Mouse (Mus musculus) hindbrain, embryonic 14.5 days (tissue): ENCODE measurements around the gene Sidt2. TPM values are rescaled to one million over a fixed set of nuclear protein-coding genes. Genes with fewer than 3 reads are reported as not detected.

Source experiments
- ATAC-seq: fragments of 200-750 bp; cut with Nextera tagmentation; 2 replicates; pipeline ENCODE4 v1.8.0; 2017; ENCODE audit warnings: moderate number of reproducible peaks, mild to moderate bottlenecking, moderate TSS enrichment, moderate library complexity; ENCODE audit not compliant: low FRiP score
- DNase-seq: peaks from one replicate; pipeline ENCODE4 v3.0.0-alpha.2; 2015; ENCODE audit warnings: low spot score
- H3K27ac ChIP-seq: fragments of 300-500 bp; sonication (generic); 2 replicates; pipeline ENCODE4 v1.5.1; 2014; ENCODE audit warnings: mild to moderate bottlenecking, moderate library complexity
- H3K27me3 ChIP-seq: fragments of 300-500 bp; sonication (generic); 2 replicates; pipeline ENCODE4 v1.6.1; 2014; ENCODE audit warnings: mild to moderate bottlenecking, low read length, mixed read lengths; ENCODE audit not compliant: control insufficient read depth, insufficient read depth
- H3K36me3 ChIP-seq: fragments of 300-500 bp; sonication (generic); replicated peaks from 2 replicates; pipeline ENCODE4 v1.6.1; 2014; ENCODE audit not compliant: control insufficient read depth, insufficient read depth
- H3K4me1 ChIP-seq: fragments of 300-500 bp; sonication (generic); replicated peaks from 2 replicates; pipeline ENCODE4 v1.6.1; 2014; ENCODE audit warnings: antibody characterized with exemption, low read length, mixed read lengths; ENCODE audit not compliant: control insufficient read depth, insufficient read depth
- H3K4me2 ChIP-seq: fragments of 300-500 bp; sonication (generic); replicated peaks from 2 replicates; pipeline ENCODE4 v1.6.1; 2014; ENCODE audit warnings: mild to moderate bottlenecking, moderate library complexity
- H3K4me3 ChIP-seq: fragments of 300-500 bp; sonication (generic); replicated peaks from 2 replicates; pipeline ENCODE4 v1.5.1; 2014; ENCODE audit warnings: mild to moderate bottlenecking, low read length
- H3K9ac ChIP-seq: fragments of 300-500 bp; sonication (generic); 2 replicates; pipeline ENCODE4 v1.6.1; 2014
- H3K9me3 ChIP-seq: fragments of 300-500 bp; sonication (generic); 2 replicates; pipeline ENCODE4 v1.6.1; 2016; ENCODE audit warnings: low read length; ENCODE audit not compliant: control insufficient read depth
- WGBS: fragments of 180-500 bp; shearing (Covaris S2); extraction: QIAGEN DNeasy Blood & Tissue Kit; methylation state at CpG from one replicate; pipeline ENCODE4 v1.1.7; 2014; 5-methylcytosine and 5-hydroxymethylcytosine counted together
- polyA plus RNA-seq: library from polyadenylated mRNA; unstranded; fragments of >200 nt; fragmentation: Nextera tagmentation; extraction: Ambion mirVana; gene quantifications from 2 replicates; pipeline ENCODE4 v1.2.1, GENCODE M21; 2014

The Sidt2 gene
- 48.9 and 55.3 TPM in 2 replicates for polyA plus RNA-seq

GRCm38 (mm10) chr9:45955107-45955963 lies at the start of gene Sidt2:
TSS of gene Sidt2 (minus strand) at chr9:45955258.
- peak within 1 kb of the TSS; percentile 86 for H3K4me3 ChIP-seq

GRCm38 (mm10) chr9:46004529-46004928 lies 49.5 kb upstream of the Sidt2 start:
- ATAC-seq (no peak), DNase-seq (no peak)
- Histone ChIP-seq H3K27me3 (no peaks in the 10 kb centered on the region), H3K4me2 (no peak overlapping the region), H3K4me3 (no peak overlapping the region), H3K4me1 (no peaks in the 10 kb centered on the region), H3K36me3 (no peaks in the 10 kb centered on the region), H3K9me3 (no peaks in the 10 kb centered on the region), H3K27ac (no peak overlapping the region), H3K9ac (no peak overlapping the region)
- 64% methylated on average over 3 of the region's 3 CpGs for WGBS

More at GRCm38 (mm10) chr9:45955107-45955963, at the start of gene Sidt2:
- under 1% methylated on average over 48 of the region's 48 CpGs for WGBS
- Histone ChIP-seq H3K4me1 (peaks cover 21% of the 10 kb centered on the region; the same call in 1 of the 2 replicates), H3K9ac (peak within 1 kb of the TSS; percentile 92), H3K36me3 (peaks cover 27% of the 10 kb centered on the region), H3K27me3 (no peaks in the 10 kb centered on the region), H3K4me2 (peak within 1 kb of the TSS; percentile 88), H3K9me3 (no peaks in the 10 kb centered on the region), H3K27ac (peak within 1 kb of the TSS; percentile 81)
- DNase-seq (peak; percentile 90), ATAC-seq (peak; percentile 96)

- H3K27me3 ChIP-seq, result no peaks in the 10 kb centered on the region
- H3K4me3 ChIP-seq, result no peak overlapping the region
- no peak overlapping the region for H3K27ac ChIP-seq
- H3K9me3 ChIP-seq, result no peaks in the 10 kb centered on the region
- H3K4me1 ChIP-seq, result no peaks in the 10 kb centered on the region
- 7% methylated on average over 7 of the region's 7 CpGs for WGBS
- H3K9ac ChIP-seq, result no peak overlapping the region
- H3K36me3 ChIP-seq, result no peaks in the 10 kb centered on the region
- ATAC-seq, result no peak
- no peak overlapping the region for H3K4me2 ChIP-seq
- DNase-seq, result peak; percentile 97
Measured at GRCm38 (mm10) chr9:46003729-46004128, 48.7 kb upstream of the Sidt2 start.

- 68% methylated on average over 4 of the region's 4 CpGs for WGBS
- H3K36me3 ChIP-seq, result no peaks in the 10 kb centered on the region
- DNase-seq (no peak), ATAC-seq (no peak)
- no peaks in the 10 kb centered on the region for H3K27me3 ChIP-seq
- no peak overlapping the region for H3K9ac ChIP-seq
- H3K4me1 ChIP-seq, result no peaks in the 10 kb centered on the region
- H3K4me3 ChIP-seq, result no peak overlapping the region
- no peaks in the 10 kb centered on the region for H3K9me3 ChIP-seq
- H3K27ac ChIP-seq, result no peak overlapping the region
- H3K4me2 ChIP-seq, result no peak overlapping the region
Measured at GRCm38 (mm10) chr9:45999009-45999408, 44.0 kb upstream of the Sidt2 start.

GRCm38 (mm10) chr9:45985229-45985567 lies 30.1 kb upstream of the Sidt2 start:
- Histone ChIP-seq H3K27ac (peak overlapping the region; percentile 97), H3K9ac (peak overlapping the region; percentile 96), H3K4me1 (peaks cover 36% of the 10 kb centered on the region), H3K4me3 (peak overlapping the region; percentile 96), H3K36me3 (no peaks in the 10 kb centered on the region), H3K27me3 (no peaks in the 10 kb centered on the region), H3K4me2 (peak overlapping the region; percentile 70), H3K9me3 (no peaks in the 10 kb centered on the region)
- DNase-seq, result peak; percentile 68
- WGBS, result 0% methylated on average over 4 of the region's 4 CpGs
- ATAC-seq, result peak; percentile 70

GRCm38 (mm10) chr9:45984409-45985228 lies 29.6 kb upstream of the Sidt2 start:
- Histone ChIP-seq H3K36me3 (no peaks in the 10 kb centered on the region), H3K9ac (peak overlapping the region; percentile 96), H3K27ac (peak overlapping the region; percentile 97), H3K27me3 (no peaks in the 10 kb centered on the region), H3K4me3 (peak overlapping the region; percentile 96), H3K4me2 (peak overlapping the region; percentile 70), H3K9me3 (no peaks in the 10 kb centered on the region), H3K4me1 (peaks cover 36% of the 10 kb centered on the region)
- WGBS, result under 1% methylated on average over 48 of the region's 76 CpGs
- DNase-seq (peak; percentile 94), ATAC-seq (peak; percentile 93)

- H3K4me2 ChIP-seq, result peak overlapping the region; percentile 70
- peak overlapping the region; percentile 96 for H3K4me3 ChIP-seq
- H3K36me3 ChIP-seq, result 0 out of 2 replicates have a peak, but pooled peaks cover under 1% of the 10 kb centered on the region
- H3K27ac ChIP-seq, result peak overlapping the region; percentile 97
- peaks cover 36% of the 10 kb centered on the region for H3K4me1 ChIP-seq
- no peak for DNase-seq
- peak overlapping the region; percentile 96 for H3K9ac ChIP-seq
- WGBS, result 2% methylated on average over 23 of the region's 23 CpGs
- no peaks in the 10 kb centered on the region for H3K9me3 ChIP-seq
- H3K27me3 ChIP-seq, result no peaks in the 10 kb centered on the region
- no peak for ATAC-seq
Measured at GRCm38 (mm10) chr9:45983676-45984408, 28.8 kb upstream of the Sidt2 start.

GRCm38 (mm10) chr9:45981331-45981730 lies 26.3 kb upstream of the Sidt2 start:
- Histone ChIP-seq H3K9ac (no peak overlapping the region), H3K4me1 (peaks cover 36% of the 10 kb centered on the region), H3K4me2 (no peak overlapping the region)

More at GRCm38 (mm10) chr9:45981331-45981730, 26.3 kb upstream of the Sidt2 start:
- DNase-seq, result no peak
- Histone ChIP-seq H3K27me3 (no peaks in the 10 kb centered on the region), H3K4me3 (no peak overlapping the region), H3K9me3 (no peaks in the 10 kb centered on the region), H3K27ac (no peak overlapping the region), H3K36me3 (peaks cover 9% of the 10 kb centered on the region; the same call in 1 of the 2 replicates)
- no peak for ATAC-seq
